Mouse (Mus musculus): ENCODE data around the gene Mrpl55. TPM values are rescaled to one million over a fixed set of nuclear protein-coding genes. Genes with fewer than 3 reads are reported as not detected.

Gene Mrpl55
- total RNA-seq, 2 experiments from 2014 or later: 37.3 to 39.3 TPM

DNA sequence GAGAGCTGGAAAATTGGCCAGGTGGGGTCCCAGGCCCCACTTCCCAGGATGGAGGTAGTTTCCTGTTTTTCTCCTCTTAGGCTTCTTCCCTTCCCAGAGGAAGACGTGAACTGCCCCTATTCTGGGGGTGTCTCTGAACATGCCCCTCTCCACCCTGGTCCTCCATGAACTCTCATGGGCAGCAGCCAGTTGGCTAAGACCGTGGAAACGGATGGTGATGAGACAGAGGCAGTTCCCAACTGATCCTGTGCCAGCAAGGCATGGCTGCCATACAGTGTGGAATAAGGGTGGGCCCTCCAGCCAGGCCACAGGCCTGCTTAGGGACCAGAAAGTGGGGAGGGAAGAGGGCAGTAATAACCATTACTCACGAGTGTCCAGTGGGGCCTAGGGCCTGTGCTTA is 31.7 kb upstream of the Mrpl55 start:
- no peak overlapping the region for H3K4me3 ChIP-seq
- no peak overlapping the region for H3K27ac ChIP-seq
- no peak for TF ChIP-seq CTCF (conservative IDR thresholded peaks at IDR 0.05)
- DNase-seq (ENCODE audit: low spot score in 2 of 2): no peak

DNA sequence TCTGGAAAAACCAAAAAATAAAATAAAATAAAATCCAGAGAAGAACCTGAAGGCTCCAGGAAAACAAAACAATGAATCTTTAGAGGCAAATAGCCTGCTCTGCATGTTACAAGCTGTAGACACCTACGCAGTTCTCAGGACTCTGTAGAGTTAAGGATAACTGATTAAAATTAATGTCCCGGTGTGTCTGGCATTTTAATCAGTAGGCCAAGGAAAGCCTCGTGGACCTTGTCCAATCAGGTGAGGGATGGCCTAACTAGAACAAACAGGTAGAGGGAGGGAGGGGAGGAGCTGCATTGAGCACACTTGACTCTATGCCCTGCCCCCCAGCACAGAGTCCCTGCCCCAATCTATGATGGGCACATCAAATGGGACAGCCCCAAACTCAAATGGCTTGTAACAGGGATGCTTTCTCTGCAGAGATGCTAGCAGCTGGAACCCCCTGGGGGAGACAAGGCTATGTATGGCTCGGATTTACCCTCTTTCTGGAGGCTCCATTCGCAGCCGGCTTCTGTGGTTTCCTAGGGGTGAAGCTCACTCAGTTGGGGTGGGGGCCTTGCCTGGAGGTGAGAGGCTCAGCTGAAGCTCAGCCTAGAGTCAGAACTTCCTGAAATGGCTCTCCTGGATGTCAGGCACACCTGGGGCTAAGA is 28.0 kb upstream of the Mrpl55 start:
- Histone ChIP-seq H3K27ac (no peak overlapping the region), H3K4me3 (no peak overlapping the region)
- no peak for TF ChIP-seq CTCF (conservative IDR thresholded peaks at IDR 0.05)
- no peak for DNase-seq (ENCODE audit: low spot score in 2 of 2)

DNA sequence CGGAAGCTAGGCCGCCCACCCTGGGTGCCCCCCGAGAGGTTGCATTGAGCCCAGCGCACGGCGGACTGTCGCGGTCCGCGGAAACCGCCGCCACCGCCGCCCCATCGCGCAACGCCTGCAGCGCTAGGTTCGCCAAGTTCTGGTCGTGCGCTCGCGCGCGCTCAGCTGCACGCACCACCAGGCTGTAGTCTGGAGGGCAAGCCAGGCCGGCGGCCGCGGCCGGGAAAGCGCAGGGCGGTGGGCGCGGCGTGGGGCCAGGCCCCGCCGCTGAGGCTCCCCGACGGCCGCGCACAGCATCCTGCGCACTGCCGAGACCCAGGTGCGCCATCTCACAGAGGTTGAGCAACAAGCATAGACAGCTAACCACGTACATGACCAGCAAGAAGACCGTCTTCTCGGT is 25.8 kb upstream of the Mrpl55 start:
- no peak overlapping the region for H3K27ac ChIP-seq
- TF ChIP-seq CTCF (conservative IDR thresholded peaks at IDR 0.05): no peak
- no peak overlapping the region for H3K4me3 ChIP-seq
- DNase-seq (ENCODE audit: low spot score in 2 of 2): no peak

DNA sequence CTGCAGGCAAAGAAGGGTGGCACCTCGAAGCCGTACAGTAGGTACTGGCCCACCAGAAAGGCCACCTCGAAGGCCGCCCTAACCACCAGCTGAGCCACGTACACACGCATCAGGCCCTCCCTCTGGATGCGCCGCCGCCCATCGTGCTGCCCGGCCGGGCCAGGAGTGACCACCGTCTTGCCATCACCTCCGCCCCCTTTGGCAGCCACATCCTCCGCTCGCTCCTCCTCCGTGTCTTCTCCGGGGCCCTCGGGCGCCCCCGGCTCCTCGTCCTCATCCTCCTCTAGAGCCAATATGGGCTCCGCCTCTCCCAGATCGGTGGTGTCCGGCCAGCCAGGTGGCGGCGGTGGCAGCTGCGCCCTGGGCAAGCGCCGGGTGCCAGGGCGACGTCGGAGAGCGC is 25.4 kb upstream of the Mrpl55 start:
- no peak for DNase-seq (ENCODE audit: low spot score in 2 of 2)
- Histone ChIP-seq H3K27ac (no peak overlapping the region), H3K4me3 (no peak overlapping the region)
- TF ChIP-seq CTCF (conservative IDR thresholded peaks at IDR 0.05): no peak

DNA sequence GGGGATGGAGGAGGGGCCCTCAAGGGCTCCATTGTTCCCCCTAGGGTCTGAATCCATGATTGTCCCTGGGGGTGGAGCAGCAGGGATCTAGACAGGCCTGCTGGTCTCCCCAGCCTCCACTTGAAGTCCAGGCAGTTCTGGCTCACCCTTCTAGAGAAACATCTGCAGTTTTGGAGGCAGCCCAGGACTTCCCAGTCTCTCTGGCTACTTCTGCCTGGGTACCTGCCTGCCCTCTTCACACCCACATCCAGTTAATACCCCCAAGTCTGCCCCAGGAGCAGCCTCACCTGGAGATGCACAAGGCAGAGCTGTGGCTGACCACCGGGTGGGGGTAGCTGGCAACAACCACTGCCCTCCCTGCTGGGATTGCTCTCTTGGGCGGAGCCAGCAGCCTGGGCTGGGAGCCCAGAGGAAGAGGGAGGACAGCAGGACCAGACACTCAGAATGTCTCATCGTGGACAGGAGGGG is 19.4 kb upstream of the Mrpl55 start, which contains the start of gene Gjc2:
TSS of gene Gjc2 (minus strand) at position 350 of the 468 bp plus-strand sequence.
- H3K27ac ChIP-seq: peak within 1 kb of the TSS; percentile 81
- DNase-seq (ENCODE audit: low spot score in 2 of 2): no peak
- no peak; the same call in 1 of the 2 replicates for TF ChIP-seq CTCF (conservative IDR thresholded peaks at IDR 0.05)

DNA sequence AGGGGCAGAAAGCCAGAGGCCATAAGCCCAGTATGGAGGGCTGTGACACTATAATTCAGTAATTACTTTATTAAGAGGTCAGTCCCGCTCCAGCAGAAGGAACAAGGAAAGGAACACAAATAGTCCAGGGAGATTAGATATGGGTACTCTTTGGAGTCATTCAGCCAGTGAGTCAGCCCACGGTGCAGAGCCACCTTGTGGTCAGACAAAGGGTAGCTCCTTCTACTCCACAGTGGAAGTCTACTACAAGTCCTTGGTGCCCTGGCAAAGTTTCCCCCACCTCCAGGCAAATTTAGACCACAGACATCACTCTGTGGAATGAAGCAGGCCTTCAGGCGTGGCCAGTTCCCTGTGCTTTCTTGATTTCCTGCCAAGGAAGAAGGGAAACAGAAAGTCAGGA is 18.5 kb upstream of the Mrpl55 start:
- Histone ChIP-seq H3K27ac (peak overlapping the region; percentile 81), H3K4me3 (no peak overlapping the region)
- DNase-seq (ENCODE audit: low spot score in 2 of 2): peak in 1 of 2 experiments; percentile 61
- peak; percentile 95 for TF ChIP-seq CTCF (conservative IDR thresholded peaks at IDR 0.05)

More for the DNA sequence above, 19.4 kb upstream of the Mrpl55 start, which contains the start of gene Gjc2:
- peak within 1 kb of the TSS; percentile 5 for H3K4me3 ChIP-seq

DNA sequence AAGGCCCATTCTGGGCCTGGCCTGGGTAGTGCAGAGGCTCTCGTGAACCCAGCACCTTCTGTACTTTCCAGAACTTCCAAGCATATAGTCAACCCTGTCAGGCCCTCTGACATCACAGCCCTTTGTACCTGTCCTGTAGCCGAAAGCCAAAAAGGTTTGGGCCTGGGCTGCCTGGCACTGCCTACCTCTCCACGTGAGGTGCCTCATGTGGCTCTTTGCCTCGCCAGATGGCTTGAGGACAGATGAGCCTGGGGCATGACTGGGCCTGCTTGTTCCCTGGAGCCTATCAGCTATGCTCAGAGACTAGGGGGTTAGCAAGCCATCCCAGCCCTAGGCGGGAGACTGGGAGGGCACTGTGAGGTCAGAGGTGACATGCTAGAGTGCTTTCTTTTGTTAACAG is 16.8 kb upstream of the Mrpl55 start:
- no peak for TF ChIP-seq CTCF (conservative IDR thresholded peaks at IDR 0.05)
- no peak for DNase-seq (ENCODE audit: low spot score in 2 of 2)

DNA sequence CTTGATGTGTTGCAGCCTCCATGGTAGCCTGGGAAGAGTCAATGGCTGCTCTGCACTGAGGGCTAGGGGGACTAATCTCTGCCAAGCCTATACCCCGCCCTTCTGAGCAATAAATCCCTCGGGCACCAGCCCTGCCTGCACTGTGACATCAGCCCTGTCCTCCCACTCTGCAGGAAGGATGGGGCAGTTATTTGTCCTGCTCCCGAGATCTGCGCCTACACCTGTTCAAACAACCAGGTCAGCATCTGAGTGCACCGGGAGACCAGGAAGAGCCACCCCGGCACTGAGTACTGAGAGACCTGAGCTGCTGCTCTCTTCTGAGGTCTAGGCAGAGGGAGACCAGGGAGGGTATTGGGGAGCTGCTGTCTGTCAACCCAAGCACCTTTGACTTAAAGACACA is 14.6 kb upstream of the Mrpl55 start:
- H3K4me3 ChIP-seq: no peak overlapping the region
- no peak overlapping the region for H3K27ac ChIP-seq
- TF ChIP-seq CTCF (conservative IDR thresholded peaks at IDR 0.05): no peak
- no peak for DNase-seq (ENCODE audit: low spot score in 2 of 2)

More for the DNA sequence above, 16.8 kb upstream of the Mrpl55 start:
- no peak overlapping the region for H3K27ac ChIP-seq
- H3K4me3 ChIP-seq: no peak overlapping the region

DNA sequence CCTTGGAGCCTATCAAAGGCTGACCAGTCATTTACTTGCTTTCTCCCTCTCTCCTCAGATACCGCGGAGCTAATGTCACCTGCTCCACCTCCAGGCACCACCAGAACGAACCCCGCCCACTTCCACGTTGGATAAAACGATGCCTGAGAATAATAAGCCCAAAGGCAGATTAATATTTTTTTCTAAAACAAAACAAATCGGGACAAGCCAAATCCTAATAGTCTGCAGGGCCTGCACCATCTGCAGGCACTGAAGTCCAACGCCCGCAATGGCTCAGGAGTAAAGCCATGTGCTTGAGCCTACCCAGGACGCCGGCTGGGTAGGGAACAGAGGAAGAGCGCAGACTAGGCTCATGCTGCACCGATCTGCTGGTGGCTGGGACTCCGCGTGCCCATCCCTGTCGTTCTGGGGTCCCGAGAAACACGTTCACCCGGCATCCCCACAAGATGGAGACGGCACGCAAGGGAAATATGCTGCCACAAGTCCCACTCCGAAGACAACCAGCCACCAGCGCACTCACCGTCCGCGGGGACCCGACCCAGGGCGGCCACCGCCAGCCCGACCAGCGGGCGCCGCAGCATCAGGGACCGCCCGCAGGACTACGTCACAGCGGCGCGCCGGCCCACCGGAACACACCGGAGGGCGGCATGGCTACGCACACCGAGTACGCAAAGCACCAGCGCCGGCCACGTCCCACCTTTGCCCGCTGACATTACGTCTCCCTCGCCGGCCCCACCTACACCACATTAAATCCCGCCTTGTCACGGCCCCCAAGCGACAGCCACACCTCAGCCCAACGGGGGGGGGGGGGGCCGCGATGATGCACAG is 10.8 kb upstream of the Mrpl55 start:
- H3K27ac ChIP-seq: peak overlapping the region; percentile 90
- no peak for TF ChIP-seq CTCF (conservative IDR thresholded peaks at IDR 0.05)
- DNase-seq (ENCODE audit: low spot score in 2 of 2): peak; percentile 89 to 92
- peak overlapping the region; percentile 89 for H3K4me3 ChIP-seq

DNA sequence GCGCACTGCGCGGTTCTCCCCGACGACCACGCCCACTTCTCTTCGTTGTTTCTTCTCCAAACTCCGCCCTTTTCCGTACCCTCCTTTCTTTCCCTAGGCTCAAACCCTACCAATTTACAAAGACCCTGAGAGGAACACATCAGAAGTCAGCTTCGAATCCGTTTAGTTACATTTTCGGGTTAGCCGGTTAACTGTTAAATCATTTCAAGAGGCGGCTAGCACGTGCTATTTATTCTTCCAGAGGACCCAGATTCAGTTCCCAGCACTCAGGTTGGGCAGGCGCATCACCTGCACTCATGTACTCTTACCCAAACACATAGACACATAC is 10.3 kb upstream of the Mrpl55 start, which contains the start of gene Guk1:
TSS of gene Guk1 (minus strand) at position 154 of the 328 bp plus-strand sequence.
- TF ChIP-seq CTCF (conservative IDR thresholded peaks at IDR 0.05): no peak
- DNase-seq (ENCODE audit: low spot score in 2 of 2): no peak
- peak within 1 kb of the TSS; percentile 89 for H3K4me3 ChIP-seq
- H3K27ac ChIP-seq: peak within 1 kb of the TSS; percentile 90

DNA sequence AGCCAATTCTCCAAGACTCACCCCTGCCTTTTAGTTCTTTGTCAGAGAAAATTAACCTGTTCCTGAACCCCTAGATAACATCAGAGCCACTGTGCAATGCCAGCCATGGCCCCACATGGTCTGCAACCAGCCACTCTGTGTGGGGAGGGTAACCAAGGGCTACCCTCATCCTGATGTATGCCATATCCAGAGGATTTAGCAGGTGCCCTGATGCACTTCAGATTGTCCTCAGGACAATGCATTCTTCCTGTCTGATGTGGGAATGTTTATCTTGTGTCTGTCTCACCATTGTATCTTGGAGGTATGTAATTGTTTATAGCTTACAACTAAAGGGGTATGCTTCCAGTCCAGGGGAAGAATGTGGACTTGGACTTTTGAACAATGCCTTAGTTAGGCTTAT is 6.1 kb upstream of the Mrpl55 start:
- Histone ChIP-seq H3K4me3 (no peak overlapping the region), H3K27ac (no peak overlapping the region)
- DNase-seq (ENCODE audit: low spot score in 2 of 2): no peak
- TF ChIP-seq CTCF (conservative IDR thresholded peaks at IDR 0.05): no peak

DNA sequence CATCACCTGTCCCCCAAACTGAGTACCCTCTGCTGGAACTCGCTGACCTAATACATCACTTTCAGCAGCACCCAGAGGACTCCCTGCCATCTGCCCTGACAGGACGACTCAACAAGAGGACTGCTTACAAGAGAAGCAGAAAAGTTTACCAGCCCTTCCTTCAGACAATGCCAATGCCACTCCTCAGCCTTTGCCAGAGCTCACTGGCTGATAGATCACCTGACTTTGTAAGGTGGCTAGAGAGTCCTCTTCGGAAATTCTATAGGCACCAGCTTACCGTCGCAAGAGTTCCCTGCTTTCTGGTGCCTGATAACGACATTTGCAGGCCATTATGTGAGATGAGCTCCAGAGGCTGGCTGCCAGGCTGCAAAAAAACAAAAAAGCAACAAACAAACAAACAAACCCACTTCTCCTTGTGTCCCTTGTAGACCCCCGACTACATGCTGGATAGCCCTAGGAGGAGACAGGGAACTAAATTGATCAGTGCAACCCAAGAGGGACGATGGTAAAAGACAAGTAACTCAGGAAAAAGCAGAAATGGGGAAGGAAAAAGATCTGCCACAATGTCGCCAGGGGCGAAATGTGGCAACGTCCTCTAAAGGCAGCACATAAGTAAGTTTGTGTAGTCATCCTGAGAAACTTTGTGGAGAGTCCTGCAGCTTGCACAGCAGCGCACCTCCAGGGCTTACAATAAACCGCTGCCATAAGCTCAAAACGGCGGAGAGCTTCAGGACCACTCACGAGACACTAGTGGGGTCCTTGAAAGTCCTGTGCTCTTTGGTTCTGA is 877 bp upstream of the Mrpl55 start:
- DNase-seq (ENCODE audit: low spot score in 2 of 2): no peak
- peak overlapping the region; percentile 91 for H3K27ac ChIP-seq
- H3K4me3 ChIP-seq: peak overlapping the region; percentile 93
- no peak for TF ChIP-seq CTCF (conservative IDR thresholded peaks at IDR 0.05)

Data from layer of hippocampus, adult 2 months (tissue).